Mouse (Mus musculus) bone marrow, adult 2 months (tissue): Measurements from ENCODE around the gene Hspa12a.

Experiments used
- CTCF ChIP-seq: fragments of 200-500 bp; IDR thresholded peaks from 2 replicates; pipeline ENCODE4 v1.5.1; 2011; ENCODE audit warnings: low read length, control low read depth; ENCODE audit not compliant: control insufficient read depth, insufficient read depth
- POLR2A ChIP-seq: fragments of 200-500 bp; IDR thresholded peaks from 2 replicates; pipeline ENCODE4 v1.6.1; 2011; ENCODE audit warnings: low read depth, mild to moderate bottlenecking, control low read depth, low read length, borderline replicate concordance; ENCODE audit not compliant: control insufficient read depth

GRCm38 (mm10) chr19:58864006-58864573 is 79.4 kb downstream of the Hspa12a start:
- TF ChIP-seq CTCF (no peak), POLR2A (no peak)
